Mouse (Mus musculus): ENCODE data around the gene Phlpp2.

DNA sequence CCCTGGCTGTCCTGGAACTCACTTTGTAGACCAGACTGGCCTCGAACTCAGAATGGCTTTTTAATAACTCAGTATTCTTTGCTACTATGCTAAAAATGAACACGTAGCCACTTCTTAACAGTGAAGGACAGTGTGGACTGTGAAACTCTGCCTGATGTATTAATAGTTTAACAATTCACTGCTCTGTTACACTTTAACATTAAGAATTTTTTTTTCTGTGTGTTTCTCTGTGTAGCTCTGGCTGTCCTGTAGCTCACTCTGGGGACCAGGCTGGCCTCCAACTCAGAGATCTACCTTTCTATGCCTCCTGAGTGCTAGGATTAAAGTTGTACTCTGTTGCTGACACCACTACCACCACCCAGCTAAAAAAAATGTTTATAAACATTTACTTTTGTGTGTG is 44.8 kb upstream of the Phlpp2 start:
- TF ChIP-seq CTCF (IDR thresholded peaks at IDR 0.05; ENCODE audit: insufficient read depth, low read length): no peak
- no peak for TF ChIP-seq POLR2A (IDR thresholded peaks at IDR 0.05; ENCODE audit: borderline replicate concordance, extremely low read depth, low read depth, low read length)
